Mouse (Mus musculus) induced T-regulatory cell, adult 2 months (primary cell): ENCODE measurements around the gene Kif14.

Experiments used
- DNase-seq: peaks from one replicate; pipeline ENCODE4 v3.0.0-alpha.2; 2012; ENCODE audit warnings: low read depth

Kif14 gene

GRCm38 (mm10) chr1:136466143-136466811 is at the start of gene Kif14:
Gene Kif14, plus strand, starts transcription at chr1:136466343.
- peak; percentile 99 for DNase-seq

- DNase-seq = no peak
These were observed 47.8 kb upstream of the Kif14 start for GRCm38 (mm10) chr1:136418393-136418792.

- no peak for DNase-seq
These were observed 38.8 kb upstream of the Kif14 start for GRCm38 (mm10) chr1:136427166-136427969.

DNA sequence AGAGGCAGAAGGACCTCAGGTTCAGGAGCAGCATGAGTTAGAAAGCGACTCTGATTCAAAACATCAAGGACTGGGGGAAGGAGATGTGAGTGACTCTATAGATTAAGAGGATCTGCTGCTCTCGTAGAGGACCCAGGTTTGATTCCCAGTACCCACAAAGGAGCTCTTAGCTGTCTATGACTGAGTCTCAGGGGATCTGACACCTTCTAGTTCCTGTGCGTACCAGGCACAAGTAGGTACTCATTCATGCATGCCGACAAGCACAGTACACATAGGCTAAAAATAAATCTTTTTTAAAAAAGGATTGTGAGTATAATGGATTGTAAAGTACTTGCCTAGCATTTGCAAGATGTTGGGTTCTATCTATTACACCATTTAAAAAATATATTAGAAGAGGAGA is 37.2 kb upstream of the Kif14 start:
- no peak for DNase-seq

DNA sequence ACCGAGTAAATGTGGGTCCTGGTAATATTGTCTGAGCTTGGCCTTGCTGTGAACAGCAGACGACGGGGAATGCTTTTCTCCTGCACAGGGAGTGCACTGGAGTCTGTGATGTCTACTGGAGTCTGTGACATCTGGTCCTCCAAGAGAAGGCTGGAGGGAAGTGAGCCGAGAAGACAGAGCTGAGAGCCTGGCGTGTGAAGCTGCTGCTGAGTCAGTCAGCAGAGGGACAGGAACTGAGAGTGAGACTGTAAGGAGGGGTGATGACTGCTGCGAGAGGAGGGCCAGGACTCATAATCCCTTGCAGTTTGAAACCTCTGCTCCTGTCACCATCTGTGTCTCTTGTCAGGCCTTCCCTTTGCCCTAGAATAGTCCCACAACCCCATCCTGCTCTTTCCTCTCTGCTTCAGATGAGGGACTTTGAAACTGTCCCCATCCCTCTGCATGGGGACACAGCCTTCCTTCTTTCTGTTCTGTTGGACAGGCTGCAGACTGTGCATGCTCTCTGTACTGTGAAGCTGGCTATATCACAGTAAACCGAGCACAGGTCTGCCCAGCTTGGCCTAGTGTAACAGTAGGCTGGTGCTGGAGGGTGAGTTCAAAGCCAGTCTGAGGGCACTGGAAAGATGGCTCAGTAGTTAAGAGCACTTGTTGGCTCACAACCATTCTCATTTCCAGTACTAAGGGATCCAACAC is 35.9 kb upstream of the Kif14 start:
- no peak for DNase-seq

GRCm38 (mm10) chr1:136440741-136441140 is 25.4 kb upstream of the Kif14 start:
- no peak for DNase-seq

DNA sequence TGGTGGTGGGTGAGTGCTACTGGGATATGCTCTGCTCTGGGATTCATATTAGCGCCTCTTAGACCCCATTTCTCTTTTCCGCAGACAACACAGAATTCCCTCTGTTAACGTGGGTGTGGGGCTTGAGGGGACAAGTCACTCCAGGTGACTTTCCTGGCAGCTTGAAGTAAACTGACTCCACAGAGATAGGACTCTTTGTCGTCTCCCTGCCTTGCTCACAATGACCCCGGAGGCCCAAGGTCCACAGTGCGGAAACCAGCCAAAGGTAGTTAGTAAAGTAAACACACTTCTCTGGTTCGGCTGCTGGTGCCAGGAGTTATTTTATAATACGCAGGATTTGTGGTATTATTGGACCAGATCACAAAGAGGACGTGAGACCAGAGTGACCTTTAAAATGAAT is 23.3 kb upstream of the Kif14 start:
- no peak for DNase-seq

DNA sequence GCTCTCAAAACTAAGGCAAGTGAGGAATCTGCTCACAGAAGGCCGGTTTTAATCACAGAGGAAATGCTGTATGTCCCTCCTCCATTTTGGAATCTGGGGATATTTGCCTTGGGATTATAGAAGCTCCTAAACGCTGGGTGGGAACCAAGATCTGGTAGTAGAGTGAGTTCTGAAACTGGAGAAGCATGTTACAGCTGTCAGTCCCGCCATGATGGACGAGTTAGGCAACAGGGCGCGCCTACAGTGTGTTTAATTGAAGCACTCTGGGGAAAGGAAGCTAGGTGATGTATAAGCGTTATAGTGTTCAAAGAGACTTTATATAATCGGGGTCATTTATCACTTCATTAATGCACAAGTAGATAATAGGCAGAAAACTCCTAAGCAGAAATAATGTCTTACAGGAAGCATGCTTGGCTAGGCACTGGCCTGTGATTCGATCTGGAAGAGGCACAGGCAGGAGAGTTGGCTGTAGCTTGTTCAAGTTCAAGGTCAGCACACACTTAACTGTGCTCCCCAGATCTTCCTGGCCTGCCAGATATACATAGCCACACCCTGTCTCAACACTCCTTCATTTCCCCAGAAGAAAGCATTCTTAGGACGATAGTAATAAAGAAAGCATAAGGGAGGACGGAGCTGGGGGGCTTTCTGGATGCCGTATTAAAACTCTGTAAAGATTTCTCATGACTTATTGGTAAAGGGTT is 21.4 kb upstream of the Kif14 start:
- DNase-seq = no peak

GRCm38 (mm10) chr1:136446933-136447332 is 19.2 kb upstream of the Kif14 start:
- no peak for DNase-seq

DNA sequence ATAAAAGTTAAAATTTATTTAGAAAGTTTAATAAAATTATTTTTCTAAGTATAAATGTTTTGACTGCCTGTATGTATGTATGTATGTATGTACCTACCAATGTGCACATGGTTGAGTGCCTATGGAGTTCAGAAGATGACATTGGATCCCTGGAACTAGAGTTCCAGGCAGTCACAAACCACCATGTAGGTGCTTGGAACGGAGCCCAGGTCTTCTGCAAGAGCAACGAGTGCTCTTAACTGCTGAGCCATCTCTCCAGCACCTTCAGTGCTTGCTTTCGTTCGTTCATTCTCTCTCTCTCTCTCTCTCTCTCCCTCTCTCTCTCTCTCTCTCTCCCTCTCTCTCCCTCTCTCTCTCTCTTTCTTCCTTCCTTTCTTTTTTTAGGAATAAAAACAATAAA is 18.8 kb upstream of the Kif14 start:
- no peak for DNase-seq

GRCm38 (mm10) chr1:136449541-136449940 is 16.6 kb upstream of the Kif14 start:
- no peak for DNase-seq

DNA sequence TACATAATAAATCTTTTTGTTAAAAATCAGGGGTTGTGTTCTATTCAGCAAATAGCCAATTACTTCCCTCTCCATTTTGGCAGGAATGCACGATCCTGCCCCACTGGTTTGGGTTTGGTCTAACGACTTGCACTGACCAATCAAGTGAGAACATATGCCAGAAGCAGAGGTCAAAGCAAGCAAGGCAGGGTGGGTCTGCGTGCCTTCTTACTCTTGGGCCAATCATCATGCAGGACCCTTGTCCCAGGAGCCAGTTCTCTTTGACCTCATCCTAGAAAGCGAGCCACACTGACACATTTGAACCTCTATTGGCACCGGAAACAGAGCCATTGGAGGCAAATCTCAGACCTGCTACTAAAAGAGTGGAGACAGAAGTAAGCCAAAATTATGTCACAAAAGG is 15.9 kb upstream of the Kif14 start:
- DNase-seq = no peak

GRCm38 (mm10) chr1:136452421-136452820 is 13.7 kb upstream of the Kif14 start:
- no peak for DNase-seq

GRCm38 (mm10) chr1:136455756-136456585 is 10.2 kb upstream of the Kif14 start:
- DNase-seq = no peak

GRCm38 (mm10) chr1:136456741-136457140 is 9.4 kb upstream of the Kif14 start:
- DNase-seq = no peak

GRCm38 (mm10) chr1:136457403-136457802 is 8.7 kb upstream of the Kif14 start:
- DNase-seq = no peak

DNA sequence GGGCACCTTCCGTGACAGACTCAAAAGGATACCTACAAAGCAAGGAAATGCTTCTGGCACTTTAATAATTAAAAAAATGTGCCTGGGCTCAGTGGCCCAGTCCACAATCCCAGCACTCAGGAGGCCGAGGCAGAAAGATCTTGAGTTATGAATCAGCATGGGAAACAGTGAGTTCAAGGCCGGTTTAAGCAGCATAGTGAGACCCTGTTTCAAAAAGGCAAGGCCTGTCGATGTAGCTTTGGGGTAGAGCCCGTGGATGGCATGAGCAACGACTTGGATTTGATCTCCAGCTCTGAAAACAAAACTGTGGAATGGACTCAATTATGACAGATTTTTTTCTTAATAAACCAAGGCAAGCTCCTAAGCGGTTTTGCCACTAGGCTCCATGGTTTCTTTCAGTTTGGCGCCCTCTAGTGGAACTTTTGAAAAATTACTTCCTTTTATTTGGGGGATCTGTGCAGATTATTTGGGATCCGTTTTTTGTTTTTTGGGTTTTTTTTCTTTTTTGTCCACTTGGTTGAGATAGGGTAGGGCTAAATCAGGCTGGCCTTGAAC is 7.4 kb upstream of the Kif14 start:
- DNase-seq = peak; percentile 85

- DNase-seq = no peak
These were observed 3.7 kb upstream of the Kif14 start for GRCm38 (mm10) chr1:136462443-136462842.

DNA sequence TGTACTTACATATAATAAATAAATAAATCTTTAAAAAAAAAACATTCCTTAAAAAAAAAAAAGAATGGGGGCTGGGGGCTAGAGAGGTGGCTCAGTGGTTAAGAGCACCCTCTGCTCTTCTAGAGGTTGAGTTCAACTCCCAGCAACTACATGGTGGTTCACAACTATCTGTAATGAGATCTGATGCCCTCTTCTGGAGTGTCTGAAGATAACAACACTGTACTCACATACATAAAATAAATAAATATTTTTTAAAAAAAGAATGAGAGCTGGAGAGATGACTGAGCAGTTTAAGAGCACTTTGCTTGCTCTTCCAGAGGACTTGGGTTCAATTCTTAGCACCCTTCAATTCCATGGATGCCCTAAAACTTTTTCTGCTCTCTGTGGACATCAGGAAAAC is 975 bp upstream of the Kif14 start:
- DNase-seq = peak; percentile 23

GRCm38 (mm10) chr1:136469408-136469807 is 3.3 kb downstream of the Kif14 start:
- no peak for DNase-seq

DNA sequence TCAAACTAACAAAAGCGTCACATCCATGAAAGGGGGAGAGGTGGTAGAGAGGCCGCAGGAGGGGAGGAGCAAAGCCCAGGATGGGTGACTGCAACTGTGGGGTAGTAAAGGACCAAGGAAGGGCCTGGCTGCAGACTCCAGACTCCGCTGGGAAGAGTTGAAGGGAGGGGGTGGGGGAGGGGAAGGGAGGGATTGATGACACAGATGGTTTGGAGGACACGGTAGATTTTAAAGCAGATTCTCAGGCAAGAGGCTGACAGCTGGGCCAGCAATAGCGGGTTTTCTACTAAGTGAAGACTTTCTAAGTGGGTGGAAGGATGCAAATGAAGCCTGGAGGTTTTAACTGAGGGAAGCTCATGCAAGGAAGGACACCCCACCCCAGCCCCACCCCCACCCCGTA is 4.3 kb downstream of the Kif14 start:
- no peak for DNase-seq
